Mouse (Mus musculus): ENCODE results near the gene Acot6. TPM values are rescaled to one million over a fixed set of nuclear protein-coding genes. Genes with fewer than 3 reads are reported as not detected.
"Not testable (repeated sequence)": the region's sequence is repeated elsewhere in the genome, so short reads cannot be mapped to it uniquely, and the experiment has no call there.

The Acot6 gene
- polyA plus RNA-seq, 1 experiment from 2014 or later = 1.0 TPM

DNA sequence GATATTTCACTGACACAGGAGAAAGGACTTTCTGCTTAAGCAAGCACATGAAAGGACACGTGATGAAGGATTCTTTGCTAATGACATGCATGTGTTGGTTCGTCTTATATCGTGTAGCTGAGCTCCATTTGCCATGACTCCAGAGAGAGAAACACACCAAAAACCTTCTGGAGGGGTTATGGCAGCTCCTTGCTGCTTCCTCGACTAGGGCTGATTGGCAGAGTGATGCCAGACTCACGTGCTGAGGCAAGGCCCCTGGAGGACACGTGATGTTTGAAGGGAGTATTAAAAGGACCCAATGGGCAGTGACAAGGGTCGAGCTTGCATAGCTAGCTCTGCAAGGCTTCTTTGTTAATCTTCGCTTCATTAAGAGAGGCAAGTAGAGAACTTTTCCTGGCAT is 32.2 kb upstream of the Acot6 start:
- no peaks in the 10 kb centered on the region for H3K36me3 ChIP-seq (replicated peaks)
- no peak overlapping the region for H3K27ac ChIP-seq
- 0 out of 2 replicates have a peak, but pooled peaks cover 2% of the 10 kb centered on the region for H3K4me1 ChIP-seq
- H3K27me3 ChIP-seq = peaks cover 47% of the 10 kb centered on the region
- no peak overlapping the region for H3K4me2 ChIP-seq
- H3K9ac ChIP-seq = no peak overlapping the region
- ATAC-seq (ENCODE audit: low FRiP score) = no peak
- WGBS = 55% methylated on average over 8 of the region's 8 CpGs
- no peaks in the 10 kb centered on the region for H3K9me3 ChIP-seq
- no peak overlapping the region for H3K4me3 ChIP-seq (replicated peaks)

DNA sequence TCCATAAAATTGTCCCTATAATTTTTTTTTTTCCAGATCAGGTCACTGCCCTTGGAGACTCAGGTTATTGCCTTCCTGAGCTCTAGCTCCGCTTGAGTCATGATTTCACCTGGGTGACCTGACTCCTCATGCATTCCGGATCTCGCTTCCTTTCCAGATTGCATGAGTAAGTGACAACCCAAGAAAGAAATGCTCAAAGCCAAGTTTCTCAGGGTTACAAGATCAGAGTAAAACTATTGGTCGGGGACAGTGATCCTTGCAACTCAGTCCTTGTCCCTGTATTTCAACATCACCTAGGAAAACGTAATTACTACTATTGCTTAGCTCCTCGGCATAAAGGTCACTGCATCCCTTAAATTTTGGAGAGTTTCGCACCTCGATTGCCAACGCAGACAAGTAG is 31.5 kb upstream of the Acot6 start, which contains the start of gene Acot5:
Gene Acot5, plus strand, starts transcription at position 340 of the 400 bp plus-strand sequence.
- H3K9me3 ChIP-seq = no peaks in the 10 kb centered on the region
- peak within 1 kb of the TSS; percentile 39 for H3K4me3 ChIP-seq (replicated peaks)
- H3K9ac ChIP-seq = 0 out of 2 replicates have a peak within 1 kb of the TSS, but pooled peaks have one; percentile 36
- H3K36me3 ChIP-seq (replicated peaks) = no peaks in the 10 kb centered on the region
- no peak for ATAC-seq (ENCODE audit: low FRiP score)
- peak within 1 kb of the TSS; percentile 57 for H3K4me2 ChIP-seq
- no peak within 1 kb of the TSS for H3K27ac ChIP-seq
- H3K4me1 ChIP-seq = 0 out of 2 replicates have a peak, but pooled peaks cover 2% of the 10 kb centered on the region
- H3K27me3 ChIP-seq = peaks cover 47% of the 10 kb centered on the region
- WGBS = 62% methylated on average over 9 of the region's 9 CpGs

GRCm38 (mm10) chr12:84069582-84069981 is 30.9 kb upstream of the Acot6 start:
- peaks cover 47% of the 10 kb centered on the region for H3K27me3 ChIP-seq
- H3K4me1 ChIP-seq; H3K27ac ChIP-seq; H3K36me3 ChIP-seq (replicated peaks); ATAC-seq (ENCODE audit: low FRiP score); H3K9me3 ChIP-seq: not testable (repeated sequence)
- H3K9ac ChIP-seq = 0 out of 2 replicates have a peak overlapping the region, but pooled peaks have one; percentile 36
- WGBS = 2% methylated on average over 44 of the region's 52 CpGs
- peak overlapping the region; percentile 57 for H3K4me2 ChIP-seq
- H3K4me3 ChIP-seq (replicated peaks) = peak overlapping the region; percentile 39

GRCm38 (mm10) chr12:84071696-84072095 is 28.8 kb upstream of the Acot6 start:
- H3K27me3 ChIP-seq = peaks cover 45% of the 10 kb centered on the region
- no peaks in the 10 kb centered on the region for H3K36me3 ChIP-seq (replicated peaks)
- H3K4me1 ChIP-seq = 0 out of 2 replicates have a peak, but pooled peaks cover 2% of the 10 kb centered on the region
- no peaks in the 10 kb centered on the region for H3K9me3 ChIP-seq
- WGBS = 93% methylated on average over 2 of the region's 2 CpGs
- no peak overlapping the region for H3K4me2 ChIP-seq
- no peak overlapping the region for H3K4me3 ChIP-seq (replicated peaks)
- no peak overlapping the region for H3K27ac ChIP-seq
- ATAC-seq (ENCODE audit: low FRiP score) = no peak
- H3K9ac ChIP-seq = no peak overlapping the region

DNA sequence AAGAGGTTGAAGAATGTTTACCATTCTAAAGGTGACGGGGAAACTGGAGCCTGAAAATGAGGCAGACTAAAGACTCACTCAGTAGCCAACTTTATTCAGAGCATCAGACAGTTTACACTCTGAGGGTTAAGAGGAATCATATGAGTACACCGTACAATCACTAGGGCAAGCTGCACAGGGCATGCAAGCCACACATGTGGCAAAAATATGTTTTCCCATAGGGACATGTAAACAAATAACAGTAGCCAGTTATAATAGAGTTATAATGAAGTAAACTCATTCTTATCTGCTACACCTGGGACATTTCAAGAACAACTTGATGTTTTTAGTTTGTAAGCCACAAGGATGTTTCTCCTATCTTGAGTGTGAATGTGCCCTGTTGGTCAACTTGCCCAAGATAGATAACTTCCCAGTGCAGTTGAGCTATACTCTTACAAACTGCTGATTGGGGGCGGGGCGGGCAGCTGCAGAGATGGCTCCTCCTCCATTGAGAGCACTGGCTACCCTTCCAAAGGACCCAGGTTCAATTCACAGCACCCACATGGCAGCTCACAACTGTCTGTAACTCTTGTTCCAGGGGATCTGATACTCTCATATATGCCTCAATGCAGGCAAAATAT is 23.0 kb upstream of the Acot6 start:
- H3K27ac ChIP-seq = no peak overlapping the region
- H3K9ac ChIP-seq = no peak overlapping the region
- WGBS = 85% methylated on average over 4 of the region's 4 CpGs
- H3K36me3 ChIP-seq (replicated peaks) = no peaks in the 10 kb centered on the region
- ATAC-seq (ENCODE audit: low FRiP score) = no peak
- no peaks in the 10 kb centered on the region for H3K27me3 ChIP-seq
- no peaks in the 10 kb centered on the region for H3K9me3 ChIP-seq
- H3K4me2 ChIP-seq = no peak overlapping the region
- H3K4me1 ChIP-seq = no peaks in the 10 kb centered on the region
- no peak overlapping the region for H3K4me3 ChIP-seq (replicated peaks)

DNA sequence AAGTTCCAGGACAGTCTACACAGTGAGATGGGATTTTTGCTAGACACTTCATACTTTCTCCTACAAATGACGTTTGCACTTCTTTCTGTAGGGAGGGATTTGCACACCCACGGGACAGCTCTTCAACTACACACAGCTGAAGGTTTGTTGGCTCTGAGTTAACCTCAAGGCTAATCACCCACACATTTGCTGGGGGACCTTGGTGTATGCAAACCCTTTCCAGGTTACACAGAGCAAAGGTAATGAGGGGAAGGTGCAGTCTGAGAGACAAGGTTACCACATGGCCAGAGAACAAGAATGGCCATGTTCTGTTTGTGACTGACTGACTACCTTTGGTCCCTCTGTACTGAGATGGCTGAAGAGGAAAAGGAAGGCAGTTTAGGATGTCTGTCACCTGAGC is 16.6 kb upstream of the Acot6 start:
- H3K4me2 ChIP-seq = no peak overlapping the region
- H3K4me1 ChIP-seq = no peaks in the 10 kb centered on the region
- H3K27me3 ChIP-seq = no peaks in the 10 kb centered on the region
- no peak overlapping the region for H3K4me3 ChIP-seq (replicated peaks)
- H3K27ac ChIP-seq = no peak overlapping the region
- peaks cover 9% of the 10 kb centered on the region; the same call in 1 of the 2 replicates for H3K9me3 ChIP-seq
- no peaks in the 10 kb centered on the region for H3K36me3 ChIP-seq (replicated peaks)
- H3K9ac ChIP-seq = no peak overlapping the region
- 79% methylated on average over 2 of the region's 2 CpGs for WGBS
- ATAC-seq (ENCODE audit: low FRiP score) = no peak

DNA sequence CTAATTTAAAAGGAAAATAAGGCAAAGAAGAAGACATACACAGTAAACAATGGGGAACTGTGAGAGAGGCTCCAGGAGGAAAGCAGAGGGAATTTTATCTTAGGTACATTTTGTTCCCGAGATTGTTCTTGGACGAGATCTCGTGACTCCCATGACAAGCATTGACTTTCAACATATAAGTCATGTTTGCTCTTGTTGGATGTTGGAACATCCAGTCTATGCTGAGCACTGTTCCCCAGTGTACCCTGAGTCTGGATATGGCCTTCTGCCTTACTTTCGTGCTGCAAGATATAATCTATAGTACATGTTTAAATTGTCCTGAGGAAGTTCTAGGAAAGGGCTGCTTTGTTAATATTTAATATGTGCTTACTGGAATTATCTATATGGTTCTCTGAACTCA is 15.9 kb upstream of the Acot6 start:
- no peak overlapping the region for H3K27ac ChIP-seq
- H3K4me3 ChIP-seq (replicated peaks) = no peak overlapping the region
- H3K9me3 ChIP-seq = peaks cover 15% of the 10 kb centered on the region
- no peaks in the 10 kb centered on the region for H3K4me1 ChIP-seq
- ATAC-seq (ENCODE audit: low FRiP score) = no peak
- no peak overlapping the region for H3K9ac ChIP-seq
- WGBS = 87% methylated on average over 4 of the region's 4 CpGs
- H3K36me3 ChIP-seq (replicated peaks) = no peaks in the 10 kb centered on the region
- H3K27me3 ChIP-seq = no peaks in the 10 kb centered on the region
- no peak overlapping the region for H3K4me2 ChIP-seq

DNA sequence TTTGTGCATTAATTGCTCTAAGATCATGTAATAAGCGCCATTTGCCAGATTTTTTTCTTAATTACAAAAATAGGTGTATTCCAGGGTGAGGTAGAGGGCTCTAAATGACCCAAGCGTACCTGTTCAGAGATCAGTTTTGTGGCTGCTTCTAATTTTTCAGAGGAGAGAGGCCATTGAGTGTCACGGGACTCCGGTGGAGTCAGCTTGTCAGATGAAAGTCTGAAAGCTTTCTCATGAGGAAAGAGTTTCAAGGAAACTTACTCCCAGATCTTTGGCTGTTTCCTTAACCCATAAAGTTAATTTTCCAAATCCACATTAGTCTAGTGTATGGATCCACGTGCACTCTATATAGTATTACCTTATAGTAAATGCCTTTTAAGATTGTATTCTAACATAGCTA is 5.8 kb upstream of the Acot6 start:
- not testable (repeated sequence) for H3K36me3 ChIP-seq (replicated peaks); H3K27ac ChIP-seq; H3K4me3 ChIP-seq (replicated peaks); H3K27me3 ChIP-seq; ATAC-seq (ENCODE audit: low FRiP score); H3K9ac ChIP-seq; H3K4me1 ChIP-seq; H3K4me2 ChIP-seq
- 88% methylated on average over 5 of the region's 5 CpGs for WGBS
- peaks cover 12% of the 10 kb centered on the region; the same call in 1 of the 2 replicates for H3K9me3 ChIP-seq

- H3K27me3 ChIP-seq = no peaks in the 10 kb centered on the region
- no peaks in the 10 kb centered on the region for H3K4me1 ChIP-seq
- H3K4me3 ChIP-seq (replicated peaks) = no peak overlapping the region
- H3K36me3 ChIP-seq (replicated peaks) = no peaks in the 10 kb centered on the region
- H3K9me3 ChIP-seq = 0 out of 2 replicates have a peak, but pooled peaks cover 3% of the 10 kb centered on the region
- ATAC-seq (ENCODE audit: low FRiP score) = no peak
- no peak overlapping the region for H3K4me2 ChIP-seq
- no peak overlapping the region for H3K27ac ChIP-seq
- no peak overlapping the region for H3K9ac ChIP-seq
- 97% methylated on average over 2 of the region's 2 CpGs for WGBS
Measured at GRCm38 (mm10) chr12:84099605-84100004, 849 bp upstream of the Acot6 start.

GRCm38 (mm10) chr12:84100071-84100470 is 383 bp upstream of the Acot6 start:
- 46% methylated on average over 1 of the region's 1 CpGs for WGBS
- peak overlapping the region; percentile 79 for H3K4me2 ChIP-seq
- no peak overlapping the region for H3K4me3 ChIP-seq (replicated peaks)

DNA sequence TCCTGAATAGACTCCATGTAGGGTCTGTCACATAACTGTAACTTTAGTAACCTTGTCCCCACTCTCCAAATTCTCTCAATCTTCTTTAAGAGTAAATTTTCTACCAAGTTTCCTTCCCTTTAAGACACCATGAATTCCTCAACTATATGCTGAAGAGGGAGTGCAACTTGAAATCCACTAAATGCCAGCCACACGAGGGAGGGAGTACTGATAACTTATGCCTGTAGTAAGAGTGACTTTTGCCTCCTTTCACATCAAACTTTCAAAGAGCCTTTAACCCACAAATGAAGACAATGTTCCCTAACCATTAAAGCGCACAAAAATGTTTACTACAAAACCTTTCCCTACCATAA is 1.0 kb downstream of the Acot6 start:
- Histone ChIP-seq H3K27me3 (no peaks in the 10 kb centered on the region), H3K4me2 (peak overlapping the region; percentile 79), H3K27ac (no peak overlapping the region), H3K4me3 (replicated peaks) (peak overlapping the region; percentile 54), H3K36me3 (replicated peaks) (no peaks in the 10 kb centered on the region), H3K4me1 (no peaks in the 10 kb centered on the region), H3K9ac (no peak overlapping the region), H3K9me3 (no peaks in the 10 kb centered on the region)
- no peak for ATAC-seq (ENCODE audit: low FRiP score)
- WGBS = 58% methylated on average over 2 of the region's 2 CpGs

More at GRCm38 (mm10) chr12:84100071-84100470, 383 bp upstream of the Acot6 start:
- Histone ChIP-seq H3K27ac (no peak overlapping the region), H3K9ac (no peak overlapping the region), H3K27me3 (no peaks in the 10 kb centered on the region), H3K36me3 (replicated peaks) (no peaks in the 10 kb centered on the region), H3K9me3 (0 out of 2 replicates have a peak, but pooled peaks cover 3% of the 10 kb centered on the region), H3K4me1 (no peaks in the 10 kb centered on the region)
- no peak for ATAC-seq (ENCODE audit: low FRiP score)

- Histone ChIP-seq H3K36me3 (replicated peaks) (no peaks in the 10 kb centered on the region), H3K4me2 (no peak overlapping the region), H3K9ac (no peak overlapping the region), H3K27ac (no peak overlapping the region), H3K9me3 (no peaks in the 10 kb centered on the region), H3K4me3 (replicated peaks) (no peak overlapping the region), H3K4me1 (no peaks in the 10 kb centered on the region), H3K27me3 (no peaks in the 10 kb centered on the region)
- WGBS = 89% methylated on average over 3 of the region's 3 CpGs
- ATAC-seq (ENCODE audit: low FRiP score) = no peak
Measured at GRCm38 (mm10) chr12:84107012-84107411, 6.6 kb downstream of the Acot6 start.

- no peak for ATAC-seq (ENCODE audit: low FRiP score)
- 74% methylated on average over 1 of the region's 1 CpGs for WGBS
- Histone ChIP-seq H3K27ac (no peak overlapping the region), H3K4me1 (no peaks in the 10 kb centered on the region), H3K4me3 (replicated peaks) (no peak overlapping the region), H3K9ac (no peak overlapping the region), H3K36me3 (replicated peaks) (no peaks in the 10 kb centered on the region), H3K4me2 (no peak overlapping the region), H3K9me3 (no peaks in the 10 kb centered on the region), H3K27me3 (no peaks in the 10 kb centered on the region)
Measured at GRCm38 (mm10) chr12:84107692-84108091, 7.2 kb downstream of the Acot6 start.

Measured in forebrain, embryonic 12.5 days (tissue).